Mouse (Mus musculus): ENCODE results near the gene Gm10338. TPM values are rescaled to one million over a fixed set of nuclear protein-coding genes. Genes with fewer than 3 reads are reported as not detected.
"Not testable (repeated sequence)": the region's sequence is repeated elsewhere in the genome, so short reads cannot be mapped to it uniquely, and the experiment has no call there.

Gene Gm10338
- polyA plus RNA-seq (2015; fragmentation: Nextera tagmentation; extraction: Ambion mirVana) = not detected in 2 replicates

DNA sequence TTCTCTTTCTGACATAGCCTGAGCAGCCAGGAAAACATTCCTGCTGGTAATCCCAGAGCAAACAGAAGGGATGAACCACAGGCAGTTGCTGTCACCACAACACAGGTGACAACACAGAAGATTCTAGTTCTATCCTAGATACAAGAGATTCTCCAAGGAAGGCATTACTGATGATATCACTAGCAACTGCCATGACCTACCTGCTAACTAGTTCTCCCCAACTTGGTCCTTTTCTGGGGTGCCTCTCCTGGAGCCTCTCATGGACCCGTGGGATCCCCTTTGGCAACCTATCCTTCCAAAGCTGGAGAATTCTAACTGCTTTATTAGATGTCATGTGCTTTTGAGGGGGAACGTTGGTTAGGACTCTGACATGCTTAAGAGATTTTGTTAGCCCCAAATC lies at the start of gene Gm10338:
Gm10338 (minus strand) TSS at position 101 of the 400 bp plus-strand sequence.
- not testable (repeated sequence) for H3K36me3 ChIP-seq; H3K4me2 ChIP-seq; H3K27me3 ChIP-seq; ATAC-seq (ENCODE audit: low read depth); H3K9ac ChIP-seq; H3K4me1 ChIP-seq (replicated peaks); H3K27ac ChIP-seq (replicated peaks); H3K4me3 ChIP-seq; H3K9me3 ChIP-seq
- no CpG with 5 or more reads among the region's 2 CpGs for WGBS

DNA sequence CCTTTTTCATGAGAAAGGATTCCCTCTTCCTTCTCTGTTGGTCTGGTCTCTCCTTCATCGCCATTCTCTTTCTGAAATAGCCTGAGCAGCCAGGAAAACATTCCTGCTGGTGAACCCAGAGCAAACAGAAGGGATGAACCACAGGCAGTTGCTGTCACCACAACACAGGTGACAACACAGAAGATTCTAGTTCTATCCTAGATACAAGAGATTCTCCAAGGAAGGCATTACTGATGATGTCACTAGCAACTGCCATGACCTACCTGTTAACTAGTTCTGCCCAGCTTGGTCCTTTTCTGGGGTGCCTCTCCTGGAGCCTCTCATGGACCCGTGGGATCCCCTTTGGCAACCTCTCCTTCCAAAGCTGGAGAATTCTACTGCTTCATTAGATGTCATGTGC lies 48.5 kb upstream of the Gm10338 start, which contains the start of gene Gm10128:
Gm10128 (minus strand) TSS at position 101 of the 400 bp plus-strand sequence.
- ATAC-seq (ENCODE audit: low read depth) = not testable (repeated sequence)
- no CpG with 5 or more reads among the region's 2 CpGs for WGBS

DNA sequence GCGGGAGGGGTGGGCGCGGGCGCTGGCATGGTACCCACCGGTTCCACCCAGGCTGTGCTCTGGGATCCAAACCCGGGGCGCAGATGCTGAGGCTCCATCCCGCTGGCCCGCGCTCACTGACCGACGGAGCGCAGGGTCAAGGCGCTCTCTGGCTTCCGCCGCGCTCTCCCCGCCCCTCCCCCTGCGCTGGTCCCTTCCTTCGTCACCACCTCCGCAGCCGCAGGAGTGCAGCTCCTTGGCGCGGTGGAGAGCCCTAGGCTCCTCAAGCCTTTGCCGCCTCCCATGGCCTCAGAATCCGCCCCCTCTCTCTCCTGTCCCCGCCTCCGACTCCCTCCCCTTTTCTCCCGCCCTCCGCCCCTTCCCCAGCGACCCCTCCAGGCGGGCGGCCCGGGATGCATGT lies 27.0 kb downstream of the Gm10338 start, which contains the start of gene Gm3558:
Gm3558 (minus strand) TSS at position 185 of the 400 bp plus-strand sequence.
- H3K9me3 ChIP-seq; H3K27ac ChIP-seq (replicated peaks); H3K36me3 ChIP-seq; H3K4me1 ChIP-seq (replicated peaks); H3K27me3 ChIP-seq; ATAC-seq (ENCODE audit: low read depth): not testable (repeated sequence)
- H3K4me3 ChIP-seq = peak within 1 kb of the TSS; percentile 50
- peak within 1 kb of the TSS; percentile 65 for H3K4me2 ChIP-seq
- peak within 1 kb of the TSS; percentile 71 for H3K9ac ChIP-seq
- 0% methylated on average over 1 of the region's 34 CpGs for WGBS

More for the DNA sequence above, 48.5 kb upstream of the Gm10338 start, which contains the start of gene Gm10128:
- not testable (repeated sequence) for H3K9ac ChIP-seq; H3K27me3 ChIP-seq; H3K4me3 ChIP-seq; H3K27ac ChIP-seq (replicated peaks); H3K9me3 ChIP-seq; H3K4me2 ChIP-seq; H3K4me1 ChIP-seq (replicated peaks); H3K36me3 ChIP-seq

DNA sequence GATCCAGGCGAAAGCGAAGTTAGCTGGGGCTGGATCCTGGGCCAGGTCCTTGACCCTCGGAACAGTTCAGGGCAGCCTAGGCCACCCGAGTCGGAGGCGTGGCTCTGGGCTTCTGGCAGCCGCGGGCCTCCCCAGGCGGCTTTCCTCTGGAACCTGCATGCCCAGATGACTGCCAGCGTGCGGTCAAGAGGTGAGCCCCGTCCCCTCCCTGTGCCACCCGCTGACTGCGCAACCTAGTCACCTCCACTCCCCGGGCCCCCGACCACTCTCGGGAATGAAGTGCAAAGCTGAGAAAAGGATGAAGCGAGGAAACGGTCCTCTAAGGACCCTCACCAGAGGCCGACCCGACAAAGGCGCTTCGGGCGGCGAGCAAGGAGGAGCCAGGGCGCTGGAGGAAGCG lies 27.5 kb downstream of the Gm10338 start:
- Histone ChIP-seq H3K4me2 (peak overlapping the region; percentile 65), H3K9ac (peak overlapping the region; percentile 71), H3K4me3 (peak overlapping the region; percentile 50)
- WGBS = under 1% methylated on average over 19 of the region's 27 CpGs
- H3K4me1 ChIP-seq (replicated peaks); H3K27ac ChIP-seq (replicated peaks); H3K36me3 ChIP-seq; H3K27me3 ChIP-seq; H3K9me3 ChIP-seq; ATAC-seq (ENCODE audit: low read depth): not testable (repeated sequence)

DNA sequence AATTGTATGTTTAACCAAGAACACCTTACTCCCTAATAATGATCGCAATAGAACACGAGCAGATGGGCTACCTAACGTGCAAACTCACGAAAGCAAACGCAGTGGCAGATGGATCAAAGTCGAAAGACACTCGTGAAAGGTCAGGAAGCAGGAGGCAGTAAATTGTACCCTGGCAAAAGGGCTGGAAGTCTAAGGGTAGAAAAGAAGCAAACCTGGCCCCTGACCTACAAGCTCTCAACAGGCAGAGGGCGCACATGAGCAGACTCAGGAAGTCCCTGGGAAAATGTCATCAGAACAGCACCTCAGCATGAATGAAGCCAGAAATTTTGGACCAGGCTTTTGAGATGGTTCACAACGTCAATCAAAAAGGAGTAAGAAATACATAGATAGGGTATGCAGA lies 28.1 kb downstream of the Gm10338 start:
- H3K36me3 ChIP-seq; H3K4me1 ChIP-seq (replicated peaks); H3K27ac ChIP-seq (replicated peaks); ATAC-seq (ENCODE audit: low read depth); H3K9ac ChIP-seq; H3K27me3 ChIP-seq; H3K4me3 ChIP-seq; H3K4me2 ChIP-seq; H3K9me3 ChIP-seq: not testable (repeated sequence)
- WGBS = 0% methylated on average over 5 of the region's 9 CpGs

Other genes with a start within 250 kb of the Gm10338 start
- not detected in 2 replicates for gene Gm8374, start 230.5 kb downstream of the Gm10338 start, polyA plus RNA-seq (2015; fragmentation: Nextera tagmentation; extraction: Ambion mirVana)
- gene Gm3755, start 144.7 kb downstream of the Gm10338 start, polyA plus RNA-seq (2015; fragmentation: Nextera tagmentation; extraction: Ambion mirVana) = not detected in 2 replicates
- gene Gm3752, start 111.8 kb downstream of the Gm10338 start, polyA plus RNA-seq (2015; fragmentation: Nextera tagmentation; extraction: Ambion mirVana) = 7.0 and 9.4 TPM in 2 replicates
- gene Gm3558, start 27.0 kb downstream of the Gm10338 start, polyA plus RNA-seq (2015; fragmentation: Nextera tagmentation; extraction: Ambion mirVana) = 4.2 and 4.4 TPM in 2 replicates
- not detected in 2 replicates for gene Gm10128, start 48.4 kb upstream of the Gm10338 start, polyA plus RNA-seq (2015; fragmentation: Nextera tagmentation; extraction: Ambion mirVana)
- gene Gm26661, start 196.0 kb upstream of the Gm10338 start, polyA plus RNA-seq (2015; fragmentation: Nextera tagmentation; extraction: Ambion mirVana) = not detected in 2 replicates
- gene Flnb, start 222.4 kb upstream of the Gm10338 start, polyA plus RNA-seq (2015; fragmentation: Nextera tagmentation; extraction: Ambion mirVana) = 8.2 and 10.7 TPM in 2 replicates

All from neural tube, embryonic 13.5 days (tissue).